Mouse (Mus musculus): ENCODE measurements around the gene Cmtm6. TPM values are rescaled to one million over a fixed set of nuclear protein-coding genes. Genes with fewer than 3 reads are reported as not detected.
A peak's percentile ranks its signal among the peaks of the same experiment; 100 is the strongest.

The Cmtm6 gene
- polyA plus RNA-seq, 1 experiment from 2014 or later = 21.9 TPM

GRCm38 (mm10) chr9:114752863-114753484 is 22.1 kb downstream of the Cmtm6 start:
- WGBS (ENCODE audit: insufficient replicate concordance) = 5% methylated on average over 36 of the region's 36 CpGs
- peak overlapping the region; percentile 73 for H3K9ac ChIP-seq
- peak; percentile 87 for DNase-seq
- peak overlapping the region; percentile 54; the same call in 1 of the 2 replicates for H3K27ac ChIP-seq
- H3K4me2 ChIP-seq = peak overlapping the region; percentile 85
- peak; percentile 93 for ATAC-seq (ENCODE audit: low read depth)
- peaks cover 12% of the 10 kb centered on the region for H3K4me1 ChIP-seq (replicated peaks)
- H3K36me3 ChIP-seq = peaks cover 17% of the 10 kb centered on the region
- no peaks in the 10 kb centered on the region for H3K9me3 ChIP-seq (replicated peaks)
- H3K27me3 ChIP-seq = no peaks in the 10 kb centered on the region
- H3K4me3 ChIP-seq (replicated peaks) = peak overlapping the region; percentile 67

GRCm38 (mm10) chr9:114758272-114758671 is 27.4 kb downstream of the Cmtm6 start:
- H3K4me1 ChIP-seq (replicated peaks) = peaks cover 8% of the 10 kb centered on the region
- WGBS (ENCODE audit: insufficient replicate concordance) = 72% methylated on average over 7 of the region's 7 CpGs
- ATAC-seq (ENCODE audit: low read depth) (no peak), DNase-seq (no peak)
- H3K4me3 ChIP-seq (replicated peaks) = no peak overlapping the region
- H3K27me3 ChIP-seq = no peaks in the 10 kb centered on the region
- H3K9me3 ChIP-seq (replicated peaks) = no peaks in the 10 kb centered on the region
- no peak overlapping the region for H3K9ac ChIP-seq
- H3K36me3 ChIP-seq = peaks cover 29% of the 10 kb centered on the region; the same call in 1 of the 2 replicates
- H3K27ac ChIP-seq = no peak overlapping the region
- no peak overlapping the region for H3K4me2 ChIP-seq

DNA sequence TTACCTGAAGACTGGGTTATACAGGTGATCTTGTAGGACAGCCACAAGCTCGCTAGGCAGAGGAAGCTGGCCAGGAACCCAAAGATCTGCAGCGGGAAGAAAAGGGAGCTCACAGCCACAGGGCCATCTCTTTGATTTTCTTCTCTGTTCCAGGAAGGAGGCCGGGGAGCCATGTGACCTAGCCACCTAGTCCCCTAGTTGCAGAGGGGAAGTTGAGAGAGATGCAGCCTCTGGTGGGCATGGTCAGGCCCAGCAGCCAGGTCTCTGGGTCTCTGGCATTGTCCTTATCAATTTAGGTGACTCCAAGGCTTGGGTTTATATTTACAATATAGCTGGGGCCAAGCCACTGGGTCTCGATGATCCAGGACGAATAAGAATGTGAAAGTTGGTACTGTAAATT is 27.9 kb downstream of the Cmtm6 start:
- no peak for ATAC-seq (ENCODE audit: low read depth)
- Histone ChIP-seq H3K27ac (no peak overlapping the region), H3K9me3 (replicated peaks) (no peaks in the 10 kb centered on the region), H3K4me2 (no peak overlapping the region), H3K36me3 (peaks cover 29% of the 10 kb centered on the region; the same call in 1 of the 2 replicates), H3K9ac (no peak overlapping the region), H3K27me3 (no peaks in the 10 kb centered on the region), H3K4me1 (replicated peaks) (0 out of 2 replicates have a peak, but pooled peaks cover 6% of the 10 kb centered on the region), H3K4me3 (replicated peaks) (no peak overlapping the region)
- no peak for DNase-seq
- WGBS (ENCODE audit: insufficient replicate concordance) = 69% methylated on average over 5 of the region's 5 CpGs

- WGBS (ENCODE audit: insufficient replicate concordance) = 71% methylated on average over 4 of the region's 4 CpGs
- H3K4me1 ChIP-seq (replicated peaks) = 0 out of 2 replicates have a peak, but pooled peaks cover 6% of the 10 kb centered on the region
- H3K4me3 ChIP-seq (replicated peaks) = no peak overlapping the region
- H3K27me3 ChIP-seq = no peaks in the 10 kb centered on the region
- peaks cover 29% of the 10 kb centered on the region; the same call in 1 of the 2 replicates for H3K36me3 ChIP-seq
- no peaks in the 10 kb centered on the region for H3K9me3 ChIP-seq (replicated peaks)
- ATAC-seq (ENCODE audit: low read depth) (no peak), DNase-seq (no peak)
- no peak overlapping the region for H3K9ac ChIP-seq
- H3K4me2 ChIP-seq = no peak overlapping the region
- no peak overlapping the region for H3K27ac ChIP-seq
Observed at GRCm38 (mm10) chr9:114759886-114760285, 29.0 kb downstream of the Cmtm6 start.

DNA sequence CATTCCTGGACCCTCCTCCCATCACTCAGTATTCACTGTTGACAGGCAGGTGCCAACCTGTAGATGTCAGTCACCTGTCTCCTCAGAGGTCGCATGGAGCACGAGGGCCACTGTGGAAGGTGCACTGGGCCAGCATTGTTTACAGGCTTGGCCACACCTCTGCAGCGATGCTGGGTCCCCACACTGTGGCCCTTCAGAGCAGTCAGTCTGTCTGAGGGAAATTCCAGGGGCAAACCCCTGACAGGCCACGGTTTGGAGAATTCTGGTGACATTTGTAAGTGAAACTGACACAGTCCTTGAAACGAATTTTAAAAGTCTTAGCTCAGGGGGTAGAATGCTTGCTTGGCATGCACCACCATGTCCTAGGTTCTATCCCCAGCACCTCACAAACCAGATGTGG is 29.4 kb downstream of the Cmtm6 start:
- H3K4me2 ChIP-seq = no peak overlapping the region
- ATAC-seq (ENCODE audit: low read depth) (no peak), DNase-seq (no peak)
- no peak overlapping the region for H3K27ac ChIP-seq
- WGBS (ENCODE audit: insufficient replicate concordance) = 65% methylated on average over 5 of the region's 5 CpGs
- H3K27me3 ChIP-seq = no peaks in the 10 kb centered on the region
- no peak overlapping the region for H3K4me3 ChIP-seq (replicated peaks)
- H3K4me1 ChIP-seq (replicated peaks) = 0 out of 2 replicates have a peak, but pooled peaks cover 6% of the 10 kb centered on the region
- no peak overlapping the region for H3K9ac ChIP-seq
- no peaks in the 10 kb centered on the region for H3K9me3 ChIP-seq (replicated peaks)
- peaks cover 29% of the 10 kb centered on the region; the same call in 1 of the 2 replicates for H3K36me3 ChIP-seq

DNA sequence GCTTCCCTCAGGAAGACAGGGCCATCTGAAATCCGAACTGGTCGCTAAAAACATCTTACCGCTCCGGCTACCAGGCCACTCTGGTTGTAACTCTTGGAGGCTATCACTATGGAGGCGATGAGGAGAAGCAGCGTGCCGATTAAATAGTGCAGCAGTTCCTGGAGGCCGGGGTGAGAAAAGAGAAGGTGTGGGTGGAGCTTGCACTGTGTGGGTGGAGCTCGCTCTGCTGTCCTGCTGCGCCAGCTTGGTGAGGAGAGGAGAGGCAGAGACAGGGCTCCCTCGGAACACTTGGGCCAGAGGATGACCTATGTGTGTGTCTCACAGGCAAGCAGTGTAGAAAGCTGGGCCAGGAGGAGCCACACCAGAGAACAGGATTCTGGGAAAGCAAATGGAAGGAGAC is 30.9 kb downstream of the Cmtm6 start:
- no peaks in the 10 kb centered on the region for H3K27me3 ChIP-seq
- ATAC-seq (ENCODE audit: low read depth) = no peak
- peaks cover 28% of the 10 kb centered on the region; the same call in 1 of the 2 replicates for H3K36me3 ChIP-seq
- no peak overlapping the region for H3K27ac ChIP-seq
- H3K4me3 ChIP-seq (replicated peaks) = no peak overlapping the region
- H3K4me1 ChIP-seq (replicated peaks) = 0 out of 2 replicates have a peak, but pooled peaks cover 6% of the 10 kb centered on the region
- no peak overlapping the region for H3K4me2 ChIP-seq
- H3K9me3 ChIP-seq (replicated peaks) = no peaks in the 10 kb centered on the region
- no peak overlapping the region for H3K9ac ChIP-seq
- WGBS (ENCODE audit: insufficient replicate concordance) = 65% methylated on average over 11 of the region's 11 CpGs
- no peak for DNase-seq

- Histone ChIP-seq H3K36me3 (peaks cover 20% of the 10 kb centered on the region; the same call in 1 of the 2 replicates), H3K9ac (no peak overlapping the region), H3K4me1 (replicated peaks) (peaks cover 4% of the 10 kb centered on the region; the same call in 1 of the 2 replicates), H3K4me2 (no peak overlapping the region), H3K27ac (no peak overlapping the region), H3K27me3 (no peaks in the 10 kb centered on the region), H3K9me3 (replicated peaks) (no peaks in the 10 kb centered on the region), H3K4me3 (replicated peaks) (no peak overlapping the region)
- WGBS (ENCODE audit: insufficient replicate concordance) = 60% methylated on average over 13 of the region's 13 CpGs
- DNase-seq (no peak), ATAC-seq (ENCODE audit: low read depth) (no peak)
Observed at GRCm38 (mm10) chr9:114763341-114763740, 32.4 kb downstream of the Cmtm6 start.

GRCm38 (mm10) chr9:114767030-114767429 is 36.1 kb downstream of the Cmtm6 start:
- DNase-seq (no peak), ATAC-seq (ENCODE audit: low read depth) (no peak)
- Histone ChIP-seq H3K9me3 (replicated peaks) (no peaks in the 10 kb centered on the region), H3K27ac (no peak overlapping the region), H3K4me3 (replicated peaks) (no peak overlapping the region), H3K9ac (no peak overlapping the region), H3K4me1 (replicated peaks) (no peaks in the 10 kb centered on the region; the same call in 1 of the 2 replicates), H3K36me3 (peaks cover 11% of the 10 kb centered on the region; the same call in 1 of the 2 replicates), H3K27me3 (no peaks in the 10 kb centered on the region), H3K4me2 (no peak overlapping the region)
- 77% methylated on average over 13 of the region's 13 CpGs for WGBS (ENCODE audit: insufficient replicate concordance)

- Histone ChIP-seq H3K36me3 (peaks cover 13% of the 10 kb centered on the region), H3K9me3 (replicated peaks) (no peaks in the 10 kb centered on the region), H3K4me3 (replicated peaks) (no peak overlapping the region), H3K27ac (no peak overlapping the region), H3K9ac (no peak overlapping the region), H3K4me1 (replicated peaks) (no peaks in the 10 kb centered on the region; the same call in 1 of the 2 replicates), H3K4me2 (no peak overlapping the region), H3K27me3 (no peaks in the 10 kb centered on the region)
- no peak for DNase-seq
- no peak for ATAC-seq (ENCODE audit: low read depth)
- 76% methylated on average over 2 of the region's 2 CpGs for WGBS (ENCODE audit: insufficient replicate concordance)
Observed at GRCm38 (mm10) chr9:114767507-114767906, 36.6 kb downstream of the Cmtm6 start.

GRCm38 (mm10) chr9:114768066-114768465 is 37.1 kb downstream of the Cmtm6 start:
- 60% methylated on average over 10 of the region's 10 CpGs for WGBS (ENCODE audit: insufficient replicate concordance)
- no peak for DNase-seq
- H3K4me2 ChIP-seq = no peak overlapping the region
- no peak for ATAC-seq (ENCODE audit: low read depth)
- H3K4me1 ChIP-seq (replicated peaks) = no peaks in the 10 kb centered on the region; the same call in 1 of the 2 replicates
- H3K27ac ChIP-seq = no peak overlapping the region
- H3K9me3 ChIP-seq (replicated peaks) = no peaks in the 10 kb centered on the region
- H3K36me3 ChIP-seq = peaks cover 12% of the 10 kb centered on the region
- H3K9ac ChIP-seq = no peak overlapping the region
- H3K27me3 ChIP-seq = no peaks in the 10 kb centered on the region
- H3K4me3 ChIP-seq (replicated peaks) = no peak overlapping the region

- no peak for ATAC-seq (ENCODE audit: low read depth)
- WGBS (ENCODE audit: insufficient replicate concordance) = 40% methylated on average over 4 of the region's 4 CpGs
Observed at GRCm38 (mm10) chr9:114770224-114770623, 39.3 kb downstream of the Cmtm6 start.

DNA sequence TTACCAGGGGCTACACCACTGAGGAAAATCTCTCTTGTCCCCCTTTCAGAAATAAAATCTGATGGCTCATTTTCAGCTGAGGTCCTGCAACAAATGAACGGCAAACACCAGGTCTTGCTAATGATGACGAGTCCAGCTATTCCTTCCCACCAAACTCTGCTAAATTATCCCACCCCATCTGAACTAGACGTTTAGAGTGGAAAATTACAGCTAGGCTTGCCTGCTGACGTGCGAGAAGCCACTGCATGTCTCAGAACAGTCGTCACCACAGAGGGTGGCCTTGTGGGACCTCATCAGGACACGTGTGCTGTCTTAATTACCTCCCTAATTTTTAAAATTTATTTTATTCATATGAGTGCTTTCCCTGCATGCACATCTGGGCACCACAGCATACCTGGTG is 40.6 kb downstream of the Cmtm6 start:
- peaks cover 12% of the 10 kb centered on the region for H3K36me3 ChIP-seq
- H3K9me3 ChIP-seq (replicated peaks) = no peaks in the 10 kb centered on the region
- H3K4me2 ChIP-seq = no peak overlapping the region
- peaks cover 18% of the 10 kb centered on the region for H3K4me1 ChIP-seq (replicated peaks)
- no peaks in the 10 kb centered on the region for H3K27me3 ChIP-seq
- WGBS (ENCODE audit: insufficient replicate concordance) = 73% methylated on average over 7 of the region's 7 CpGs
- no peak overlapping the region for H3K27ac ChIP-seq
- no peak overlapping the region for H3K4me3 ChIP-seq (replicated peaks)
- ATAC-seq (ENCODE audit: low read depth) = no peak
- no peak for DNase-seq
- H3K9ac ChIP-seq = no peak overlapping the region

More at GRCm38 (mm10) chr9:114770224-114770623, 39.3 kb downstream of the Cmtm6 start:
- no peak overlapping the region for H3K4me3 ChIP-seq (replicated peaks)
- peaks cover 6% of the 10 kb centered on the region for H3K4me1 ChIP-seq (replicated peaks)
- H3K4me2 ChIP-seq = no peak overlapping the region
- no peak overlapping the region for H3K9ac ChIP-seq
- DNase-seq = no peak
- H3K9me3 ChIP-seq (replicated peaks) = no peaks in the 10 kb centered on the region
- no peaks in the 10 kb centered on the region for H3K27me3 ChIP-seq
- H3K27ac ChIP-seq = no peak overlapping the region
- peaks cover 12% of the 10 kb centered on the region for H3K36me3 ChIP-seq
